Mouse (Mus musculus): ENCODE results near the gene Zcrb1. TPM values are rescaled to one million over a fixed set of nuclear protein-coding genes. Genes with fewer than 3 reads are reported as not detected.

Zcrb1 gene
- polyA plus RNA-seq, 1 experiment, result 85.3 TPM

DNA sequence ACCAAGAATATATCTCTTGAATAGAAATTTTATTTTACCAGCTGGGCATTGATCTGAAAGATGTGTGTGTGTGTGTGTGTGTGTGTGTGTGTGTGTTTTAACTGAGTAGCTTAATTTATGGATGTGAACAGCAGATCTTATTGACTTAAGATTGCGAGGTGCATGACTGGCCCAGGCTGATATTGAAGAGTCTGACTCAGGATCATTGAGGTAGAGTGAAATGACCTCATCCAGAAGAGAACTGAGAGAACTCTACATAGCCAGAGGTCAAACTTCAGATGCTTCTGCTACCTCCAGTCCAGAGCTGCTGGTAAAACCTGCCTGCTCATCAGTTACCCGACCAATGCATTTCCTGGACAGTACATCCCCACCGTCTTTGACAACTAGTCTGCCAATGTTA is 14.3 kb upstream of the Zcrb1 start:
- H3K4me1 ChIP-seq (ENCODE audit: control insufficient read depth, insufficient read depth, low read length), result no peaks in the 10 kb centered on the region
- H3K27ac ChIP-seq (ENCODE audit: insufficient read depth, low read length), result no peak overlapping the region
- no peak overlapping the region for H3K4me3 ChIP-seq (ENCODE audit: insufficient read depth, low read length)
- TF ChIP-seq CTCF (IDR thresholded peaks at IDR 0.05; ENCODE audit: borderline replicate concordance, insufficient read depth, low read length) (no peak), POLR2A (IDR thresholded peaks at IDR 0.05; ENCODE audit: low read depth, low read length) (no peak)

DNA sequence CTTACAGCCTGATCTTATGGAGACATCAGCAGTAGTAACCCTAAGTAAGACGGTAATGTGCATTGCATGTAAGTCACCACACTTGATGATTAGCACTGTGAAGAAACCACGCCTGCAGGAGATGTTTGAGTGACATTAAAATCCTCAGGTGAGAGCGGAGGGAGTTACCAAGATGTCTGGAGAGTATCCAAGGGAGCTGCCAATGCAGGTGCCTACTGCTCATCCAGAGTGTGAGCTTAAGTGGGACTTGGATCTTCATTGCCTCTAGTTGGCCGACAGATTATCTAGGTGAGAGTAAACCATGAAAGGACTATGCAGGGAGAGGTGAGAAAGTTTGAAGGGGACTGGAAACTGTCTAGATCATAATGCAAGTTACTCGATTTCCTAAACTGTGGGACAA is 8.4 kb upstream of the Zcrb1 start:
- TF ChIP-seq POLR2A (IDR thresholded peaks at IDR 0.05; ENCODE audit: low read depth, low read length) (no peak), CTCF (IDR thresholded peaks at IDR 0.05; ENCODE audit: borderline replicate concordance, insufficient read depth, low read length) (no peak)
- Histone ChIP-seq H3K4me3 (ENCODE audit: insufficient read depth, low read length) (no peak overlapping the region), H3K4me1 (ENCODE audit: control insufficient read depth, insufficient read depth, low read length) (no peaks in the 10 kb centered on the region; the same call in 1 of the 2 replicates), H3K27ac (ENCODE audit: insufficient read depth, low read length) (no peak overlapping the region)

GRCm38 (mm10) chr15:93405446-93405986 is 7.4 kb upstream of the Zcrb1 start:
- no peak for TF ChIP-seq POLR2A (IDR thresholded peaks at IDR 0.05; ENCODE audit: low read depth, low read length)
- no peak for TF ChIP-seq CTCF (IDR thresholded peaks at IDR 0.05; ENCODE audit: borderline replicate concordance, insufficient read depth, low read length)
- H3K4me3 ChIP-seq (ENCODE audit: insufficient read depth, low read length), result no peak overlapping the region
- no peak overlapping the region for H3K27ac ChIP-seq (ENCODE audit: insufficient read depth, low read length)
- H3K4me1 ChIP-seq (ENCODE audit: control insufficient read depth, insufficient read depth, low read length), result peaks cover 2% of the 10 kb centered on the region; the same call in 1 of the 2 replicates

- H3K27ac ChIP-seq (ENCODE audit: insufficient read depth, low read length), result no peak overlapping the region
- peaks cover 2% of the 10 kb centered on the region; the same call in 1 of the 2 replicates for H3K4me1 ChIP-seq (ENCODE audit: control insufficient read depth, insufficient read depth, low read length)
- H3K4me3 ChIP-seq (ENCODE audit: insufficient read depth, low read length), result no peak overlapping the region
- no peak for TF ChIP-seq POLR2A (IDR thresholded peaks at IDR 0.05; ENCODE audit: low read depth, low read length)
- no peak for TF ChIP-seq CTCF (IDR thresholded peaks at IDR 0.05; ENCODE audit: borderline replicate concordance, insufficient read depth, low read length)
Measured at GRCm38 (mm10) chr15:93404849-93405248, 6.7 kb upstream of the Zcrb1 start.

DNA sequence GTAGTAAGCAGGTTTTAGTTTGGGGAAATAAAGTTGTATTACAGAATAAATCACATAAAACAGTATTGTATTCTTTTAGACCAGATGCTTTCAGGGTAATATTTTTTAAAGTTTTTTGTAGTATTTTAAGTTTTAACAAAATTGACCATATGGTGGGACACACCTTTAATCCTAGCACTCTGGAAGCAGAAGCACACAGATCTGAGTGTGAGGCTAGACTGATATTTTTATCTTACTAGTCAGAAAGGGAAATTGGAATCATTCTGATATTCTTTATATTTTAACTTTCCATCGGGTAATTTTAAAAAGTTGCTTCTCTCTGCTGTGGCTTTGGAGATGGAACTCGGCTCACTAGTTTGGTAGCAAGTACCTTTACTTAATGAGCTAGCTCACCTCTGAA is 4.6 kb upstream of the Zcrb1 start:
- peaks cover 2% of the 10 kb centered on the region; the same call in 1 of the 2 replicates for H3K4me1 ChIP-seq (ENCODE audit: control insufficient read depth, insufficient read depth, low read length)
- H3K4me3 ChIP-seq (ENCODE audit: insufficient read depth, low read length), result no peak overlapping the region
- TF ChIP-seq CTCF (IDR thresholded peaks at IDR 0.05; ENCODE audit: borderline replicate concordance, insufficient read depth, low read length) (no peak), POLR2A (IDR thresholded peaks at IDR 0.05; ENCODE audit: low read depth, low read length) (no peak)
- no peak overlapping the region for H3K27ac ChIP-seq (ENCODE audit: insufficient read depth, low read length)

DNA sequence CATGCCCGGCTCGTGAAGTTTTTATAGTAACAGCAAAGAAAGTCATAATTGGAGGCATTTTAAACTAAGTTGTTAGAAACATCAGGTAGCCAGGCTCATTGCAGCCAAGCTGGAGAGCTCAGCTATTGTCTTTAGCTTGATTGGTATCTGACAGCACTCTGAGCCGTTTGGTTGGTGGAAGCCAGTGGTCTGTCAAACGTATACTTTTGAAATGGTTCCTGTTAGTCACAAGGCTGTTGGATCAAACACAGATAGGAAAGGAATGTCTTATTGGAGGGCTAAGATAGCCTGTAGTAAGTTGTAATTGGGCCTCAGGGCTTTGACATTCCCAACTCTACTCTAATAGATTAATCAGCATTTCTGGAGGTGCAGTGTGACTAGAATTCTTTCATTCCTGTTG is 3.3 kb upstream of the Zcrb1 start:
- TF ChIP-seq CTCF (IDR thresholded peaks at IDR 0.05; ENCODE audit: borderline replicate concordance, insufficient read depth, low read length) (no peak), POLR2A (IDR thresholded peaks at IDR 0.05; ENCODE audit: low read depth, low read length) (no peak)
- peaks cover 2% of the 10 kb centered on the region; the same call in 1 of the 2 replicates for H3K4me1 ChIP-seq (ENCODE audit: control insufficient read depth, insufficient read depth, low read length)
- H3K4me3 ChIP-seq (ENCODE audit: insufficient read depth, low read length), result no peak overlapping the region
- no peak overlapping the region for H3K27ac ChIP-seq (ENCODE audit: insufficient read depth, low read length)

DNA sequence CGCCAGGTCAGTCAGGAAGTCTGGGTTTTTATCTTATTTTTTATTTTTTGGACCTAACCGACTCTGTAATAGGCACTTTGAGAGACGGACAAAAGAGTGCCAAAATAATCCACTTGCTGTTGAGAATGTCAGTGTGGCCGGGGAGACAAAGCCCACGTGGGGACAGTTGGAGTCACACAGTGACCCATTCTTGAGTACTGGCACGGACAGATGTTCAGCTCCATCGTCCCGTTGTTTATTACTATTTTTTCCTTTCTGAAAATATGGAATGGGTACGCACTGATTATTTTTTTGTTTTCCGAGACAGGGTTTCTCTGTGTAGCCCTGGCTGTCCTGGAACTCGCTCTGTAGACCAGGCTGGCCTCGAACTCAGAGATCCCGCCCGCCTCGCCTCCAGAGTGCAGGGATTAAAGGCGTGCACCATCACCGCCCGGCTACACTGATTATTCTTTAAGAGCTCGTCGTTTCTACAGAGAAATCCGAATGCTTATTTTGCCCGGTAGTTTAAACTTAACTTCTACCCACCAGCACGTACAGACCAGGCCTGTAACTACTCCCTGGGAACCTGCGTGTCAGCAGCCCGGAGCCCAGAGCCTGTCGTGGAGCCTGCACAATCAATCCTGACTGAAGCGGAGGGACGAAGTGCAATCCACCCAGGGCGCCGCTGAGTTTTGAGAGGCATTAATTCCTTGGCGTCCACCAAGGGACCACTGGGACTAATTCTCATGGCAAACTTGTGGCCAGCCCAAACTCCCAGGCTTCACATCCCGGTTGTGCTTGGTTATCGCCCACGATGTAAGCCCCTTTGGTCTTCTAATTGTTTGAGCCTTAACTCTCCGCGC is 786 bp upstream of the Zcrb1 start:
- TF ChIP-seq POLR2A (IDR thresholded peaks at IDR 0.05; ENCODE audit: low read depth, low read length), result no peak
- TF ChIP-seq CTCF (IDR thresholded peaks at IDR 0.05; ENCODE audit: borderline replicate concordance, insufficient read depth, low read length), result no peak
- Histone ChIP-seq H3K4me3 (ENCODE audit: insufficient read depth, low read length) (peak overlapping the region; percentile 89), H3K27ac (ENCODE audit: insufficient read depth, low read length) (peak overlapping the region; percentile 19), H3K4me1 (ENCODE audit: control insufficient read depth, insufficient read depth, low read length) (peaks cover 2% of the 10 kb centered on the region; the same call in 1 of the 2 replicates)

DNA sequence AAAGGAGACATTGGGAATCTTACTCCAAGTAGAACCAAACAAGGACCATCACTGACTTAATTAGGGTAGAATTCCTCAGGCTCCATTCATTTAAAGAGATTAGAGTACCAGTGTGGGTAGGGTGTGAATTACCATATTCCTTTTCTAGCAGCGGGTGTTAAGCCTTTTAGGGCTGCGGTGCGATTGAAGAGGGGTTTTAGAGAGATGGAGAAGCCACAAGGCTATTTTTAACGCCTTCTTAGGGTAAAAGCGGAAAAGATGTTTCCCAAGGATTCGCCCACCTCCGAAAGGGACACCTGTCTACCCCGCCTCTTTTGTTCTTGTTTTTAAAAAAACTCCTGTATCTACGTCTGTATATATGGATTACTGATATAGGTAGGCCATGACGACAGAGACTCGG is 865 bp downstream of the Zcrb1 start:
- no peak for TF ChIP-seq CTCF (IDR thresholded peaks at IDR 0.05; ENCODE audit: borderline replicate concordance, insufficient read depth, low read length)
- TF ChIP-seq POLR2A (IDR thresholded peaks at IDR 0.05; ENCODE audit: low read depth, low read length), result no peak
- H3K4me3 ChIP-seq (ENCODE audit: insufficient read depth, low read length), result peak overlapping the region; percentile 89
- no peak overlapping the region for H3K27ac ChIP-seq (ENCODE audit: insufficient read depth, low read length)
- peaks cover 2% of the 10 kb centered on the region; the same call in 1 of the 2 replicates for H3K4me1 ChIP-seq (ENCODE audit: control insufficient read depth, insufficient read depth, low read length)

GRCm38 (mm10) chr15:93381337-93381736 is 16.8 kb downstream of the Zcrb1 start:
- no peak for TF ChIP-seq POLR2A (IDR thresholded peaks at IDR 0.05; ENCODE audit: low read depth, low read length)
- TF ChIP-seq CTCF (IDR thresholded peaks at IDR 0.05; ENCODE audit: borderline replicate concordance, insufficient read depth, low read length), result no peak
- H3K4me3 ChIP-seq (ENCODE audit: insufficient read depth, low read length), result no peak overlapping the region
- H3K4me1 ChIP-seq (ENCODE audit: control insufficient read depth, insufficient read depth, low read length), result no peaks in the 10 kb centered on the region
- H3K27ac ChIP-seq (ENCODE audit: insufficient read depth, low read length), result no peak overlapping the region

DNA sequence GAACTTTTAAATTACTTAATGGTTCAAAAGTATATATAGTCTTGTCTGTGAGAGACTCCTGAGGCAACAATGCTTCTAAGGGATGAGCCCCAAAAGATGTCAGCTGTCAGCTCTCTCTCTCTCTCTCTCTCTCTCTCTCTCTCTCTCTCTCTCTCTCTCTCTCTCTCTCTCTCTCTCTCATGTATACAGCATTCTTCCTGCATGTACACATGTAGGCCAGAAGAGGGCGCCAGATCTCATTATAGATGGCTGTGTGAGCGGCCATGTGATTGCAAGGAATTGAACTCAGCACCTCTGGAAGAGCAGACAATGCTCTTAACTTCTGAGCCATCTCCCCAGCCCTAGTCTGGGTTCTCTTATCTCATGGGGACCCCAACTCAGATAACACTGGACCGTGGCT is 19.0 kb downstream of the Zcrb1 start:
- Histone ChIP-seq H3K27ac (ENCODE audit: insufficient read depth, low read length) (no peak overlapping the region), H3K4me1 (ENCODE audit: control insufficient read depth, insufficient read depth, low read length) (no peaks in the 10 kb centered on the region), H3K4me3 (ENCODE audit: insufficient read depth, low read length) (no peak overlapping the region)
- TF ChIP-seq POLR2A (IDR thresholded peaks at IDR 0.05; ENCODE audit: low read depth, low read length) (no peak), CTCF (IDR thresholded peaks at IDR 0.05; ENCODE audit: borderline replicate concordance, insufficient read depth, low read length) (no peak)

All from embryonic fibroblast, embryonic 13.5 days (primary cell).